Mouse (Mus musculus) myocyte (in vitro differentiated cells): Measurements from ENCODE around the gene Myl4. TPM values are rescaled to one million over a fixed set of nuclear protein-coding genes. Genes with fewer than 3 reads are reported as not detected.

ENCODE experiments used
- H3K27me3 ChIP-seq: one replicate; pipeline ENCODE4 v1.6.1; 2011; ENCODE audit not compliant: control insufficient read depth, insufficient read depth, insufficient read length
- H3K36me3 ChIP-seq: one replicate; pipeline ENCODE4 v1.6.1; 2011; ENCODE audit not compliant: control insufficient read depth, insufficient read depth
- H3K4me2 ChIP-seq: one replicate; pipeline ENCODE4 v1.6.1; 2011; ENCODE audit warnings: low read depth, control low read depth
- H3K4me3 ChIP-seq: one replicate; pipeline ENCODE4 v1.5.1; 2011; ENCODE audit warnings: mild to moderate bottlenecking, control low read depth, moderate library complexity
- H3K79me2 ChIP-seq: one replicate; pipeline ENCODE4 v1.6.1; 2011; ENCODE audit not compliant: control insufficient read depth, insufficient read depth
- H3ac ChIP-seq: one replicate; pipeline ENCODE4 v1.6.1; 2011; ENCODE audit not compliant: control insufficient read depth, insufficient read length
- CEBPB ChIP-seq: IDR thresholded peaks from 2 replicates; pipeline ENCODE4 v1.6.1; 2011; ENCODE audit warnings: mild to moderate bottlenecking, moderate library complexity; ENCODE audit not compliant: poor library complexity, insufficient read depth, severe bottlenecking
- E2F4 ChIP-seq: IDR thresholded peaks from one replicate; pipeline ENCODE4 v1.6.1; 2011; ENCODE audit warnings: mild to moderate bottlenecking, control low read depth, moderate library complexity; ENCODE audit not compliant: insufficient read depth
- MAX ChIP-seq: IDR thresholded peaks from one replicate; pipeline ENCODE4 v1.6.1; 2011; ENCODE audit warnings: low read depth, mild to moderate bottlenecking, control low read depth
- MYOD1 ChIP-seq, 3 experiments: IDR thresholded peaks; one replicate each; pipeline ENCODE4 v1.6.1; 2011; ENCODE audit warnings: control low read depth in 2 of 3, low read depth in 2 of 3, mild to moderate bottlenecking in 2 of 3, moderate library complexity in 1 of 3; ENCODE audit not compliant: insufficient read length in 2 of 3, control insufficient read depth in 1 of 3
- MYOG ChIP-seq, 3 experiments: IDR thresholded peaks; one replicate each; pipeline ENCODE4 v1.6.1; 2011; ENCODE audit warnings: control low read depth in 2 of 3, low read depth in 2 of 3, mild to moderate bottlenecking in 2 of 3; ENCODE audit not compliant: insufficient read length in 2 of 3, control insufficient read depth in 1 of 3, insufficient read depth in 1 of 3
- POLR2A ChIP-seq: IDR thresholded peaks from one replicate; pipeline ENCODE4 v1.6.1; 2011; ENCODE audit warnings: low read depth, mild to moderate bottlenecking, control low read depth, moderate library complexity; ENCODE audit not compliant: insufficient read length
- POLR2AphosphoS2 ChIP-seq: IDR thresholded peaks from one replicate; pipeline ENCODE4 v1.6.1; 2011; ENCODE audit warnings: low read depth, control low read depth; ENCODE audit not compliant: insufficient read length
- REST ChIP-seq: IDR thresholded peaks from one replicate; pipeline ENCODE4 v1.6.1; 2011; ENCODE audit warnings: mild to moderate bottlenecking, control low read depth, moderate library complexity; ENCODE audit not compliant: insufficient read depth, insufficient read length
- SRF ChIP-seq: IDR thresholded peaks from one replicate; pipeline ENCODE4 v1.6.1; 2011; ENCODE audit warnings: low read depth; ENCODE audit not compliant: control insufficient read depth, insufficient read length
- TCF12 ChIP-seq: IDR thresholded peaks from one replicate; pipeline ENCODE4 v1.6.1; 2011; ENCODE audit warnings: mild to moderate bottlenecking, control low read depth; ENCODE audit not compliant: poor library complexity, insufficient read depth, severe bottlenecking
- TCF3 ChIP-seq: IDR thresholded peaks from one replicate; pipeline ENCODE4 v1.6.1; 2011; ENCODE audit warnings: low read depth, control low read depth; ENCODE audit not compliant: insufficient read length
- USF1 ChIP-seq: IDR thresholded peaks from one replicate; pipeline ENCODE4 v1.6.1; 2011; ENCODE audit warnings: low read depth, mild to moderate bottlenecking, control low read depth, moderate library complexity
- polyA plus RNA-seq: library from polyadenylated mRNA; unstranded; fragments of >200 nt; fragmentation: generic; extraction: Trizol; gene quantifications from one replicate; pipeline ENCODE4 v1.2.1, GENCODE M21; 2012; ENCODE audit warnings: missing spikeins

The Myl4 gene
- polyA plus RNA-seq, 1 experiment: 5,062 TPM

- Histone ChIP-seq H3K4me2 (no peak overlapping the region), H3K4me3 (no peak overlapping the region), H3K79me2 (no peaks in the 10 kb centered on the region), H3K27me3 (no peaks in the 10 kb centered on the region), H3ac (no peak overlapping the region), H3K36me3 (no peaks in the 10 kb centered on the region)
- TF ChIP-seq MYOG (IDR thresholded peaks at IDR 0.05; ENCODE audit: control insufficient read depth in 1 of 3, insufficient read depth in 1 of 3, insufficient read length in 2 of 3, low read depth in 2 of 3): no peak
- TF ChIP-seq MYOD1 (IDR thresholded peaks at IDR 0.05; ENCODE audit: control insufficient read depth in 1 of 3, insufficient read length in 2 of 3, low read depth in 2 of 3): no peak
- no peak for TF ChIP-seq TCF12
- TF ChIP-seq SRF: no peak
- TF ChIP-seq REST: no peak
- no peak for TF ChIP-seq POLR2A
- TF ChIP-seq USF1: no peak
These were observed 13.0 kb downstream of the Myl4 start for GRCm38 (mm10) chr11:104563496-104563895.

GRCm38 (mm10) chr11:104565172-104565571 is 14.7 kb downstream of the Myl4 start:
- Histone ChIP-seq H3K27me3 (no peaks in the 10 kb centered on the region), H3K4me2 (no peak overlapping the region), H3K79me2 (no peaks in the 10 kb centered on the region), H3K36me3 (no peaks in the 10 kb centered on the region), H3ac (no peak overlapping the region), H3K4me3 (no peak overlapping the region)
- TF ChIP-seq TCF3 (no peak), MYOD1 (IDR thresholded peaks at IDR 0.05; ENCODE audit: control insufficient read depth in 1 of 3, insufficient read length in 2 of 3, low read depth in 2 of 3) (no peak), POLR2AphosphoS2 (no peak), MAX (no peak), E2F4 (no peak), SRF (no peak), REST (no peak), TCF12 (no peak)

GRCm38 (mm10) chr11:104566097-104566496 is 15.6 kb downstream of the Myl4 start:
- TF ChIP-seq POLR2A (no peak), MYOD1 (IDR thresholded peaks at IDR 0.05; ENCODE audit: control insufficient read depth in 1 of 3, insufficient read length in 2 of 3, low read depth in 2 of 3) (no peak), TCF12 (no peak), REST (no peak)
- H3K36me3 ChIP-seq: no peaks in the 10 kb centered on the region
- no peak overlapping the region for H3ac ChIP-seq
- no peak overlapping the region for H3K4me2 ChIP-seq
- H3K4me3 ChIP-seq: no peak overlapping the region
- no peaks in the 10 kb centered on the region for H3K27me3 ChIP-seq
- H3K79me2 ChIP-seq: no peaks in the 10 kb centered on the region

GRCm38 (mm10) chr11:104566796-104567195 is 16.3 kb downstream of the Myl4 start:
- Histone ChIP-seq H3K27me3 (no peaks in the 10 kb centered on the region), H3K79me2 (no peaks in the 10 kb centered on the region), H3K4me2 (no peak overlapping the region), H3K36me3 (no peaks in the 10 kb centered on the region), H3ac (no peak overlapping the region), H3K4me3 (no peak overlapping the region)
- TF ChIP-seq MYOG (IDR thresholded peaks at IDR 0.05; ENCODE audit: control insufficient read depth in 1 of 3, insufficient read depth in 1 of 3, insufficient read length in 2 of 3, low read depth in 2 of 3) (no peak), POLR2AphosphoS2 (no peak), MAX (no peak), USF1 (no peak)

GRCm38 (mm10) chr11:104567736-104568135 is 17.3 kb downstream of the Myl4 start:
- Histone ChIP-seq H3K27me3 (no peaks in the 10 kb centered on the region), H3K79me2 (no peaks in the 10 kb centered on the region), H3K36me3 (no peaks in the 10 kb centered on the region), H3ac (no peak overlapping the region), H3K4me3 (no peak overlapping the region), H3K4me2 (peak overlapping the region; percentile 59)
- TF ChIP-seq TCF3: no peak
- no peak for TF ChIP-seq CEBPB
- no peak for TF ChIP-seq E2F4
- TF ChIP-seq POLR2A: no peak
- TF ChIP-seq MAX: no peak
- no peak for TF ChIP-seq REST
- TF ChIP-seq TCF12: no peak
- no peak for TF ChIP-seq MYOG (IDR thresholded peaks at IDR 0.05; ENCODE audit: control insufficient read depth in 1 of 3, insufficient read depth in 1 of 3, insufficient read length in 2 of 3, low read depth in 2 of 3)
- no peak for TF ChIP-seq POLR2AphosphoS2
- TF ChIP-seq USF1: no peak
- no peak for TF ChIP-seq MYOD1 (IDR thresholded peaks at IDR 0.05; ENCODE audit: control insufficient read depth in 1 of 3, insufficient read length in 2 of 3, low read depth in 2 of 3)
- no peak for TF ChIP-seq SRF
